Mouse (Mus musculus) lung, embryonic 15.5 days (tissue): ENCODE results near the gene Katnbl1. TPM values are rescaled to one million over a fixed set of nuclear protein-coding genes. Genes with fewer than 3 reads are reported as not detected.
A peak's percentile ranks its signal among the peaks of the same experiment; 100 is the strongest.

Experiments
- ATAC-seq: fragments of 200-750 bp; cut with Nextera tagmentation; 2 replicates; pipeline ENCODE4 v1.8.0; 2017; ENCODE audit warnings: moderate number of reproducible peaks, borderline replicate concordance; ENCODE audit not compliant: low FRiP score, low TSS enrichment; ENCODE audit errors: extremely low read depth
- H3K27ac ChIP-seq: fragments of 300-500 bp; sonication (generic); 2 replicates; pipeline ENCODE4 v1.5.1; 2015; ENCODE audit warnings: moderate library complexity, mild to moderate bottlenecking, inconsistent platforms
- H3K27me3 ChIP-seq: fragments of 300-500 bp; sonication (generic); 2 replicates; pipeline ENCODE4 v1.6.1; 2015; ENCODE audit warnings: inconsistent platforms
- H3K36me3 ChIP-seq: fragments of 300-500 bp; sonication (generic); 2 replicates; pipeline ENCODE4 v1.6.1; 2015; ENCODE audit warnings: inconsistent platforms
- H3K4me1 ChIP-seq: fragments of 300-500 bp; sonication (generic); 2 replicates; pipeline ENCODE4 v1.6.1; 2015; ENCODE audit warnings: inconsistent platforms
- H3K4me2 ChIP-seq: fragments of 300-500 bp; sonication (generic); 2 replicates; pipeline ENCODE4 v1.6.1; 2015; ENCODE audit warnings: inconsistent platforms, mild to moderate bottlenecking, moderate library complexity
- H3K4me3 ChIP-seq: fragments of 300-500 bp; sonication (generic); 2 replicates; pipeline ENCODE4 v1.5.1; 2015; ENCODE audit warnings: mild to moderate bottlenecking, inconsistent platforms
- H3K9ac ChIP-seq: fragments of 300-500 bp; sonication (generic); 2 replicates; pipeline ENCODE4 v1.6.1; 2015; ENCODE audit warnings: inconsistent platforms
- H3K9me3 ChIP-seq: fragments of 300-500 bp; sonication (generic); 2 replicates; pipeline ENCODE4 v1.6.1; 2016; ENCODE audit warnings: inconsistent platforms
- WGBS: fragments of 180-500 bp; shearing (Covaris S2); methylation state at CpG from one replicate; pipeline ENCODE4 v1.1.7; 2015; 5-methylcytosine and 5-hydroxymethylcytosine counted together
- polyA plus RNA-seq: library from polyadenylated mRNA; unstranded; fragments of >200 nt; fragmentation: Nextera tagmentation; extraction: Ambion mirVana; gene quantifications from 2 replicates; pipeline ENCODE4 v1.2.1, GENCODE M21; 2015

Gene Katnbl1
- polyA plus RNA-seq, 1 experiment from 2014 or later, result 40.2 TPM

DNA sequence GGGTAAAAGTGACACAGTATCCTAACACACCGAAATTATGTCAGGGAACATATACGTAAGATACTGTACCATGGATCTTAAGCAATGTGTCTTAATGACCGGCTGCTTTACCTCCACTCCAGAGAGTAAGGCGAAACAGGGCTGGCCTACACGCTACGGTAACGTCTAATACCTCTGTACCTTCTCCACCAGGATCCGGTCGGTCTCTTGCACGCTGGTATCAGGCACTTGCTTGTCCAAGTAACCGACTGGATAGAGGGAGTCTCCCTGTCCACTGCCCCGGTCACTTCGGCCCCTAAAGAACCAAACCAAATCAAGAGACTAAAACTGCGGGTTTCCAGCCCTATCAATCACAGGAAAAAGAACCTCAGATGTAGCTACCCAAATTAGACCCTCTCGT lies 11.8 kb upstream of the Katnbl1 start:
- peaks cover 21% of the 10 kb centered on the region for H3K36me3 ChIP-seq
- peak overlapping the region; percentile 82; the same call in 1 of the 2 replicates for H3K27ac ChIP-seq
- no peaks in the 10 kb centered on the region for H3K27me3 ChIP-seq
- H3K9me3 ChIP-seq, result no peaks in the 10 kb centered on the region
- 0 out of 2 replicates have a peak, but pooled peaks have one; percentile 21 for ATAC-seq
- WGBS, result 14% methylated on average over 15 of the region's 15 CpGs
- H3K4me3 ChIP-seq, result peak overlapping the region; percentile 81
- peak overlapping the region; percentile 88 for H3K9ac ChIP-seq
- peak overlapping the region; percentile 75 for H3K4me2 ChIP-seq
- H3K4me1 ChIP-seq, result peaks cover 13% of the 10 kb centered on the region

DNA sequence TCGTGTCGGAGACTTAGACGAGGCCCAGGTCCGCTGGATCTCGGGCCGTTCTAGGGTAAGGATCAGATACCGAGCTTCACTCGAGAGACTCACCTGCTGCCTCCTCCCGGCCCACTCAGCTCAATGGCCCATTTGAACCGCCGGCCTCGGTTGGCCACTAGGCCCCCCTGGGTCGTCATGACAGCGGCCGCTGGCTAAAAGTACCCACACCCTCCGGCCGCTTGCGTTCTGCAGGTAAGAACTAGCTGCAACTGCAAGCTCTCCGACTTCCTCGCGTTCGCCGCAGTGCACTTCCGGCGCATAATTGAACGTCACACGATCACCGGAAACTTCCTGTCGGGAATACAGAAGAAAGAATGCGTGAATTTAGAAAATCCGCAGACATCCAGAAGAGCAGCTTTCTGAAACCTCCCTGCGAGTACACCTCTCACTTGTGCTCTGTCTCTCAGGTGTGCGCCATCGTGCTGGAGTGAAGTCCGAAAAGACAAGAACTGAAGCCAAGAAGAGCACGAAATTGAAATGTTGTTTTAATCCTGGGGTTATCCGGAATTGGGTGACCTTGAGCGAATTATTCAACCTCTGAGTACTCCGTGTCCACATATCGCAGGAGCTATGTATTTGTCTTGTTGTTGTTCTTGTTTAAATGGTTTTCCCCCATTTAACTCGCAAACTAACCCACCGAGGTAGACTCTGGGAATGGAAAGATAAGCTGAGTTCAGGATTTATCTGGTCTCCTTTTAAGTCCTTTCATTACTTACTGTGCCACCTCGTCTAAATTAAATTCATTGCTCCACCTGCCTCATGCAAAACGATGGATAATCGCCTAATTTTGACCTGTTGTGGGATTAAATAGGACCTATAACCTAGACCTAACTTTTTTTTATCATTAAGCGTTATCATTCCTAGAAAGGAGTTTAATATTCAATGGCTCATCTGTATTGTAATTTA lies 11.0 kb upstream of the Katnbl1 start, which contains the start of gene Emc4:
TSS of gene Emc4 (minus strand) at position 302 of the 948 bp plus-strand sequence.
- H3K4me2 ChIP-seq, result peak within 1 kb of the TSS; percentile 75
- peak within 1 kb of the TSS; percentile 81 for H3K4me3 ChIP-seq
- peaks cover 17% of the 10 kb centered on the region for H3K36me3 ChIP-seq
- H3K9ac ChIP-seq, result peak within 1 kb of the TSS; percentile 88
- H3K9me3 ChIP-seq, result no peaks in the 10 kb centered on the region
- H3K27ac ChIP-seq, result peak within 1 kb of the TSS; percentile 82
- H3K27me3 ChIP-seq, result no peaks in the 10 kb centered on the region
- 1% methylated on average over 46 of the region's 46 CpGs for WGBS
- ATAC-seq, result peak; percentile 83
- peaks cover 13% of the 10 kb centered on the region for H3K4me1 ChIP-seq

DNA sequence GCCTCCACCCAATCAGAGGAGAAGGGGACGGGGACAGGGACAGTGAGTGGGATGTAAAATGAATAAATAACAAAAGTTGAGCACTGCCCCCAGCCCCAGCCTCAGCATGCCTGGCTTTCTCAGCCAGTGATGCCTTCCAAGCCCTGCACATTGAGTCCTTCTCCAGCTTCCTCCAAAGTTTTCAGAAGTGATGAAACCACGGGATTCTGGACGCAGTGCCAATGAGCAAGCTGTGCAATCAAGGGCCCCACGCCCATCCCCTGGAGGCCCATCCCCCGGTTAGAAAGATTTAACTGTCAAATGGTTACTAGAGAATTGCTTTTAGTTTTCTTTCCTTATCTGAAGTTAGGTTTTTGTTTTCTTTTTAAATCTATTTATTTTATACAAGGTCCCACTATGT lies 9.1 kb upstream of the Katnbl1 start:
- H3K9ac ChIP-seq, result no peak overlapping the region
- 64% methylated on average over 5 of the region's 5 CpGs for WGBS
- H3K4me1 ChIP-seq, result peaks cover 13% of the 10 kb centered on the region
- H3K9me3 ChIP-seq, result no peaks in the 10 kb centered on the region
- no peak for ATAC-seq
- no peak overlapping the region for H3K4me3 ChIP-seq
- H3K27ac ChIP-seq, result no peak overlapping the region
- H3K27me3 ChIP-seq, result no peaks in the 10 kb centered on the region
- no peaks in the 10 kb centered on the region for H3K36me3 ChIP-seq
- no peak overlapping the region for H3K4me2 ChIP-seq

GRCm38 (mm10) chr2:112373141-112373540 lies 5.9 kb upstream of the Katnbl1 start:
- no peaks in the 10 kb centered on the region for H3K9me3 ChIP-seq
- H3K9ac ChIP-seq, result no peak overlapping the region
- WGBS, result 50% methylated on average over 4 of the region's 4 CpGs
- H3K27ac ChIP-seq, result no peak overlapping the region
- no peaks in the 10 kb centered on the region for H3K36me3 ChIP-seq
- no peaks in the 10 kb centered on the region for H3K27me3 ChIP-seq
- no peak overlapping the region for H3K4me3 ChIP-seq
- no peaks in the 10 kb centered on the region for H3K4me1 ChIP-seq
- no peak for ATAC-seq
- H3K4me2 ChIP-seq, result no peak overlapping the region

DNA sequence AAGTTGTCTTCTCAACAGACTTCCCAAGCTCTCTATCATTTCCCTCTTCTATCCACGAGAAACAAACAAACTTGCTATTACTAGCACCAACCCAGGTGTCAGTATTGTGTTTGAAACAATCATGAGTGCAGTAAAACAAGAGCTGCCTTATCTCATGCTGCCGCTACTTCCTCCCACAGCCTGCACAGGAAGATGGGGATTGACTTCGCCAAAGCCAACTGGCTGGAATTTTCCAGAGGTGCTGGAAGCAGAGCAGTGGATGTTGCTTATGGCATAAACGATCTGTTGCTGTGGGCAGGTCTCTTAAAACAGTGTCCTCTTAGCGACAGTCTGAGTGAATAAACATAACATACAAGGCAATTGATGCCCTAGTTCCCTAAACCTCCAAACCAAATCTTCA lies 4.4 kb upstream of the Katnbl1 start:
- Histone ChIP-seq H3K36me3 (no peaks in the 10 kb centered on the region), H3K4me1 (no peaks in the 10 kb centered on the region), H3K4me3 (no peak overlapping the region), H3K27me3 (no peaks in the 10 kb centered on the region), H3K27ac (no peak overlapping the region), H3K9me3 (no peaks in the 10 kb centered on the region), H3K4me2 (no peak overlapping the region), H3K9ac (no peak overlapping the region)
- no peak for ATAC-seq
- WGBS, result 41% methylated on average over 5 of the region's 5 CpGs

- Histone ChIP-seq H3K4me2 (peak overlapping the region; percentile 65), H3K36me3 (no peaks in the 10 kb centered on the region), H3K27ac (no peak overlapping the region), H3K9ac (peak overlapping the region; percentile 97), H3K27me3 (no peaks in the 10 kb centered on the region), H3K9me3 (no peaks in the 10 kb centered on the region), H3K4me1 (peaks cover 12% of the 10 kb centered on the region), H3K4me3 (peak overlapping the region; percentile 98)
- WGBS, result 34% methylated on average over 8 of the region's 8 CpGs
- no peak for ATAC-seq
These were observed 1.1 kb downstream of the Katnbl1 start for GRCm38 (mm10) chr2:112380131-112380530.

DNA sequence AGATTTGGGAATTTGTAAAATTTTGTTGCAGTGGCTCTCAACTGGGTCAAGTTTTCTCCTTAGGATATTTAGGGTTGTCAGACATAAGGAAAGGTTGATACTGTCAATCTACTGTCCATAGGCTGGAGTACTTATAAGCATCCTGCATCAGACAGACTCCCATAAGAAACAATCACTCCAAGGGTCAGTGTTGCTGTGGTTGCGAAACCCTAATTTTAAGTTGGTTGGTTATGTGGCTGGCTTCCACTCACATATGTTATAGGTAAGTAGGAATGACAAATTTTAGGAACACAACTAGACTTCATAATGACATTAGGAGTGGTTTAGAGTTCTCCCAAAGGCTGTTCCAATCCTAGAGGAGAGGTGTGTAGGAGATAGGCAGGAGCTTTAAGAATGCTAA lies 2.2 kb downstream of the Katnbl1 start:
- 97% methylated on average over 1 of the region's 1 CpGs for WGBS
- Histone ChIP-seq H3K9me3 (no peaks in the 10 kb centered on the region), H3K4me2 (no peak overlapping the region), H3K36me3 (no peaks in the 10 kb centered on the region), H3K9ac (no peak overlapping the region), H3K27me3 (no peaks in the 10 kb centered on the region), H3K4me1 (peaks cover 12% of the 10 kb centered on the region), H3K27ac (no peak overlapping the region), H3K4me3 (no peak overlapping the region)
- no peak for ATAC-seq

DNA sequence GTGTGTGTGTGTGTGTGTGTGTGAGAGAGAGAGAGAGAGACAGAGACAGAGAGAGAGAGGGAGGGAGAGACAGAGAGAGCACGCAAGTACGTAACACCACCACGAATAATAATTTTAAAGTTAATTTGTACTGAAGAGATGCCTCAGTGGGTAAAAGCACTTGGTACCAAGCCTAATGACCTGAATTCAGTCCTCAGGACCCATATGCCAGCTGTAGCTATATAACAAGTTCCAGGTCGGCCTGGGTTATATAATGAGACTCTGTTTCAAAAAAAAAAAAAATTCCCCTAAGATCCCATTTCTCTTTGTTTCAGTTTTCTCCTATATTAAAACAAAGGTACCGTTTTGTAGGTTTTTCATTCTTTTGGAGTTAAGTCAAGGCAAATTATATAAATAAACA lies 11.8 kb downstream of the Katnbl1 start:
- Histone ChIP-seq H3K9ac (no peak overlapping the region), H3K27ac (no peak overlapping the region)

DNA sequence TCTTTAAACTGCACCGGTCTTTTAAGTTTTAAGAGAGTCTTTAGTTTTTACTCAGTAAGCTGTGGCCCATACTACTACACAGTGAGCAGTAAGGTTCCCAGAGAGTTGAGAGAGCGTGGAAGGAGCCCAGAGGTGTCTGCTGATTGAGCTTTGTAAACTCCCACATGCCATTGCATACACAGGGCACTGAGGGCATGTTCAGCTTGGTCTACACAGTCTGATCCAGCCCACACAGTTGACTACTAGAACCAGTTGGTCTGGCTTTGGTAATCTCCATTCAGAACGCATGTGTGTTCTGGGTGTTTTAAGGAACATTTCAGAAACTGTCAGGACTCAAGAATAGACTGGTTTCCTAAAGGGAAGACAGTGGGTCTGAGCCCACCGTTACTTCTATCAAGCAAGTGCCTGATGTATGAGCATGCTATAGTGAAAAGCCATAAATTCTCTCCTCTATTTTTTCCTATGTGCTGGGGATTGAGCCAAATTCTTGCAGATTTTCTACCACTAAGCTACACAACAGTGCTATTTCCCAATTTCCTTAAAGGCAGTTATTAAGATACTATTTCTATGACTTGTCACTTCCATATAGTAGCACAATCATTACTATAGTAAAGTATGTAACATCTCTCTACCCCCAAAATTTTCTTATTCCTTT lies 12.5 kb downstream of the Katnbl1 start:
- H3K9ac ChIP-seq, result no peak overlapping the region
- H3K9me3 ChIP-seq, result no peaks in the 10 kb centered on the region
- H3K36me3 ChIP-seq, result no peaks in the 10 kb centered on the region
- 74% methylated on average over 4 of the region's 4 CpGs for WGBS
- no peak overlapping the region for H3K4me3 ChIP-seq
- H3K27ac ChIP-seq, result no peak overlapping the region
- no peak for ATAC-seq
- H3K4me1 ChIP-seq, result peaks cover 3% of the 10 kb centered on the region; the same call in 1 of the 2 replicates
- H3K4me2 ChIP-seq, result no peak overlapping the region
- H3K27me3 ChIP-seq, result no peaks in the 10 kb centered on the region

More for the DNA sequence above, 11.8 kb downstream of the Katnbl1 start:
- peaks cover 3% of the 10 kb centered on the region; the same call in 1 of the 2 replicates for H3K4me1 ChIP-seq
- no peaks in the 10 kb centered on the region for H3K27me3 ChIP-seq
- 83% methylated on average over 5 of the region's 5 CpGs for WGBS
- H3K4me2 ChIP-seq, result no peak overlapping the region
- no peaks in the 10 kb centered on the region for H3K36me3 ChIP-seq
- H3K4me3 ChIP-seq, result no peak overlapping the region
- ATAC-seq, result no peak
- H3K9me3 ChIP-seq, result no peaks in the 10 kb centered on the region

DNA sequence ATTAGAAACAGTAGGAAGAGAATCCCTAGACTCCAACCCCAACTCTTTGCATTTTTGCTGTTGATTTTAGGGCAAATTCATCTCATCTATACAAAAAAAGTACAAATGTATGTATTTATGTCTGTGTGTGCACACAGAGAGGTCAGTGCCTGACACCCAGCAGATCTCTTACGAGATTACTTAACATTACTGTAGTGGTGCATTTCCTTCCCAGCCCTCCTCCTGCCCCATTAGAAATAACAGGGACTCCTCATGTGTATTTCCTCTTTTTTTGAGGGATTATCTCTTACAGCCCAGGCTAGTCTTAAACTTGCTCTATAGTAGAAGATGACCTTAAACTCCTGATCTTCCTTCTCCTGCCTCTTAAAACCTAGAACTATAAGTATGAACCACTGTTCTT lies 13.7 kb downstream of the Katnbl1 start:
- no peaks in the 10 kb centered on the region for H3K36me3 ChIP-seq
- no peak overlapping the region for H3K9ac ChIP-seq
- H3K4me1 ChIP-seq, result peaks cover 3% of the 10 kb centered on the region; the same call in 1 of the 2 replicates
- ATAC-seq, result no peak
- no peak overlapping the region for H3K4me2 ChIP-seq
- H3K27ac ChIP-seq, result no peak overlapping the region
- H3K4me3 ChIP-seq, result no peak overlapping the region
- H3K9me3 ChIP-seq, result no peaks in the 10 kb centered on the region
- no peaks in the 10 kb centered on the region for H3K27me3 ChIP-seq
- 79% methylated on average over 1 of the region's 1 CpGs for WGBS

DNA sequence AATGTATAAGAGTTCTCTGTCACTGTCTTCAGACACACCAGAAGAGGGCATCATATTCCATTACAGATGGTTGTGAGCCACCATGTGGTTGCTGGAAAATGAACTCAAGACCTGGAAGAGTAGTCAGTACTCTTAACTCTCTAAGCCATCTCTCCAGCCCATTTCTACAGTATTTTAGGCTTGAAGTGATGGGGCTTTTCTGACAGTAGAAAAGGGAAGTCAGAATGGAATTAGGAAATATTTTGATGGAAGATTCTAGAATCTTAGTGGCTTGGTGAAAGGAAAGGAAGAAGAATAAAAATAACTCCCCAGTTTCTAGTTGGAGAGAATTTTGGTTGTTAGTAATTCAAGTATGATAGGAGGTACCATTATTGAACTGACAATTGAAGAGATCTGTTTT lies 14.9 kb downstream of the Katnbl1 start:
- Histone ChIP-seq H3K4me2 (no peak overlapping the region), H3K4me3 (no peak overlapping the region), H3K9ac (no peak overlapping the region), H3K9me3 (no peaks in the 10 kb centered on the region), H3K4me1 (peaks cover 3% of the 10 kb centered on the region; the same call in 1 of the 2 replicates), H3K27ac (no peak overlapping the region), H3K27me3 (no peaks in the 10 kb centered on the region), H3K36me3 (no peaks in the 10 kb centered on the region)
- ATAC-seq, result no peak

- H3K36me3 ChIP-seq, result no peaks in the 10 kb centered on the region
- H3K9me3 ChIP-seq, result no peaks in the 10 kb centered on the region
- no peak overlapping the region for H3K9ac ChIP-seq
- WGBS, result 53% methylated on average over 1 of the region's 1 CpGs
- no peaks in the 10 kb centered on the region for H3K4me1 ChIP-seq
- H3K27me3 ChIP-seq, result no peaks in the 10 kb centered on the region
- H3K4me2 ChIP-seq, result no peak overlapping the region
- H3K4me3 ChIP-seq, result no peak overlapping the region
- no peak for ATAC-seq
- H3K27ac ChIP-seq, result no peak overlapping the region
These were observed 17.6 kb downstream of the Katnbl1 start for GRCm38 (mm10) chr2:112396649-112397048.
